Mouse (Mus musculus) forebrain, embryonic 12.5 days (tissue): ENCODE results near the gene Pip5k1b. TPM values are rescaled to one million over a fixed set of nuclear protein-coding genes. Genes with fewer than 3 reads are reported as not detected.

Experiments used
- ATAC-seq: fragments of 200-750 bp; cut with Nextera tagmentation; 2 replicates; pipeline ENCODE4 v1.8.0; 2017; ENCODE audit warnings: moderate TSS enrichment; ENCODE audit not compliant: low FRiP score
- H3K27ac ChIP-seq: fragments of 300-500 bp; sonication (generic); 2 replicates; pipeline ENCODE4 v1.5.1; 2016; ENCODE audit warnings: mild to moderate bottlenecking
- H3K27me3 ChIP-seq: fragments of 300-500 bp; sonication (generic); 2 replicates; pipeline ENCODE4 v1.6.1; 2016; ENCODE audit warnings: mild to moderate bottlenecking
- H3K36me3 ChIP-seq: fragments of 300-500 bp; sonication (generic); replicated peaks from 2 replicates; pipeline ENCODE4 v1.6.1; 2016; ENCODE audit warnings: mild to moderate bottlenecking
- H3K4me1 ChIP-seq: fragments of 300-500 bp; sonication (generic); 2 replicates; pipeline ENCODE4 v1.6.1; 2016
- H3K4me2 ChIP-seq: fragments of 300-500 bp; sonication (generic); 2 replicates; pipeline ENCODE4 v1.6.1; 2016; ENCODE audit warnings: mild to moderate bottlenecking, moderate library complexity
- H3K4me3 ChIP-seq: fragments of 300-500 bp; sonication (generic); replicated peaks from 2 replicates; pipeline ENCODE4 v1.5.1; 2016; ENCODE audit warnings: mild to moderate bottlenecking
- H3K9ac ChIP-seq: fragments of 300-500 bp; sonication (generic); 2 replicates; pipeline ENCODE4 v1.6.1; 2016; ENCODE audit warnings: mild to moderate bottlenecking
- H3K9me3 ChIP-seq: fragments of 300-500 bp; sonication (generic); 2 replicates; pipeline ENCODE4 v1.6.1; 2016
- WGBS: fragments of 180-500 bp; shearing (Covaris S2); methylation state at CpG from one replicate; pipeline ENCODE4 v1.1.7; 2016; 5-methylcytosine and 5-hydroxymethylcytosine counted together
- polyA plus RNA-seq: library from polyadenylated mRNA; unstranded; fragments of >200 nt; fragmentation: Nextera tagmentation; extraction: Ambion mirVana; gene quantifications from 2 replicates; pipeline ENCODE4 v1.2.1, GENCODE M21; 2016

Pip5k1b gene
- polyA plus RNA-seq, 1 experiment from 2014 or later = 1.5 TPM

- Histone ChIP-seq H3K36me3 (no peaks in the 10 kb centered on the region), H3K9me3 (no peaks in the 10 kb centered on the region), H3K27ac (no peak overlapping the region), H3K4me2 (no peak overlapping the region), H3K4me1 (peaks cover 18% of the 10 kb centered on the region), H3K4me3 (no peak overlapping the region), H3K27me3 (no peaks in the 10 kb centered on the region), H3K9ac (no peak overlapping the region)
- 79% methylated on average over 2 of the region's 2 CpGs for WGBS
- no peak for ATAC-seq
Observed at GRCm38 (mm10) chr19:24330366-24330765, 225.3 kb downstream of the Pip5k1b start.

GRCm38 (mm10) chr19:24327921-24328320 lies 227.8 kb downstream of the Pip5k1b start:
- ATAC-seq = no peak

GRCm38 (mm10) chr19:24326969-24327368 lies 228.7 kb downstream of the Pip5k1b start:
- peak overlapping the region; percentile 50; the same call in 1 of the 2 replicates for H3K27ac ChIP-seq
- H3K27me3 ChIP-seq = no peaks in the 10 kb centered on the region; the same call in 1 of the 2 replicates
- ATAC-seq = peak; percentile 49; the same call in 1 of the 2 replicates

More at GRCm38 (mm10) chr19:24327921-24328320, 227.8 kb downstream of the Pip5k1b start:
- Histone ChIP-seq H3K4me1 (peaks cover 24% of the 10 kb centered on the region), H3K36me3 (no peaks in the 10 kb centered on the region), H3K27me3 (no peaks in the 10 kb centered on the region; the same call in 1 of the 2 replicates), H3K4me2 (no peak overlapping the region), H3K27ac (no peak overlapping the region), H3K4me3 (no peak overlapping the region), H3K9me3 (no peaks in the 10 kb centered on the region), H3K9ac (no peak overlapping the region)
- WGBS = 75% methylated on average over 2 of the region's 2 CpGs

DNA sequence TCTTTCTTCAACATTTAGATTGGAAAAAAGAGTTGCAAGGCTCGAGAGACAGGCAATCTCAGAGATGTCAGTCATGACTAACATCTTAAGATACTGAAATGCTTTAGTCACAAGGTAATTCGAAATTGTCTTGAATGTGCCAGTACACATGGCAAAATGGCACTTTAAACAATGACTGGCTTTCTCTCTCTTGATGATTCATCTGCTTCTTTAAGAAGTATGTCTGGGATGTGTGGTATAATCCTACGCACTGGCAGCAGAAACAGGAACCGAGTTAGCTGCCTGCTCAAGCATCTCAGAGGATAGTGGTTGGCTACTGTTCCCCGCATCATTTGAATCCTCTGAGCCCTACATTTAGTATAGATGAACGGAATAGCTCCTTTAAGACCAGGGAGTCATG lies 230.0 kb downstream of the Pip5k1b start:
- Histone ChIP-seq H3K27ac (no peak overlapping the region), H3K4me1 (peaks cover 23% of the 10 kb centered on the region), H3K36me3 (no peaks in the 10 kb centered on the region), H3K9me3 (no peaks in the 10 kb centered on the region), H3K9ac (no peak overlapping the region), H3K27me3 (no peaks in the 10 kb centered on the region; the same call in 1 of the 2 replicates), H3K4me3 (no peak overlapping the region), H3K4me2 (no peak overlapping the region)
- 85% methylated on average over 6 of the region's 6 CpGs for WGBS
- ATAC-seq = no peak

More at GRCm38 (mm10) chr19:24326969-24327368, 228.7 kb downstream of the Pip5k1b start:
- H3K9ac ChIP-seq = no peak overlapping the region
- H3K9me3 ChIP-seq = no peaks in the 10 kb centered on the region
- no peaks in the 10 kb centered on the region for H3K36me3 ChIP-seq
- WGBS = 17% methylated on average over 1 of the region's 1 CpGs
- H3K4me3 ChIP-seq = no peak overlapping the region
- H3K4me2 ChIP-seq = no peak overlapping the region
- peaks cover 23% of the 10 kb centered on the region for H3K4me1 ChIP-seq

DNA sequence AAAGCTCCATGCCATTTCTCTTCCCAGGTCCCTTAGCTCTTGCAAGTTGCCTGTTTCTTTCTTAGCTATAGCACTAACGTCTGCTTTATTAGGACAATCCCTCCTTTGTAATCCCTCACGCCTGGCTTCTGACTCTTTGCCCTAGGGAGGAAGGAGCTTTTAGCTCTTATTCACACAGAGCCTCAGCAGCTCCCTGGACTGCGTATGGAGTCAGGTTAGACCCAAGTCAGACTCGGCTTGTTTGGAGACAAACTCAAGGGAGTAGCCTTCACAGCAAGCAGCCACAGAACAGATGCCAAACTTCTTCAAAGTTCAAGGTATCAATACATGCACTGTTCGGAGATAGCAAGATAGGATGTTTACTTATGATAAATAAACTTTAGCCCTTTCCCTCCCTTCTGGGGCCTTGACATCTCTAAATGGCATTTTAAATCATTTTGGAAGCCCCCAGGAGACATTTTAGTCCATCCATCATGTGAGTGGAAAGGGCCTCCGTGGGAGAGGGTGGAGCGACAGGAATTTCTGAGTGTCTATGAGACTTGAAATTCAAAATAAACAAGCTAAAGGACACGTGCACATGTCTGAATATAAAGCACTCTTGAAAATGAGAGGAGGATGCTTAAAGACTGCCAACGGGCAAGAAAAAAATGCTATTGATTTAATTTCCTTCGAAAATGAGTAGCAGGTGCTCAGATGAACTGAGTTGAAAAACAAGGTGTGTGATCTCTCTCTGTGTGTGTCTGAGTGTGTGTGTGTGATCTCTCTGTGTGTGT lies 231.6 kb downstream of the Pip5k1b start:
- 37% methylated on average over 10 of the region's 10 CpGs for WGBS
- Histone ChIP-seq H3K4me3 (no peak overlapping the region), H3K27me3 (no peaks in the 10 kb centered on the region; the same call in 1 of the 2 replicates), H3K9me3 (no peaks in the 10 kb centered on the region), H3K27ac (no peak overlapping the region), H3K4me1 (peaks cover 23% of the 10 kb centered on the region), H3K4me2 (no peak overlapping the region), H3K36me3 (no peaks in the 10 kb centered on the region), H3K9ac (no peak overlapping the region)
- ATAC-seq = no peak

- H3K4me3 ChIP-seq = no peak overlapping the region
- 91% methylated on average over 8 of the region's 8 CpGs for WGBS
- H3K4me2 ChIP-seq = no peak overlapping the region
- H3K4me1 ChIP-seq = peaks cover 29% of the 10 kb centered on the region
- ATAC-seq = no peak
- no peaks in the 10 kb centered on the region for H3K9me3 ChIP-seq
- no peaks in the 10 kb centered on the region; the same call in 1 of the 2 replicates for H3K27me3 ChIP-seq
- H3K27ac ChIP-seq = no peak overlapping the region
- no peak overlapping the region for H3K9ac ChIP-seq
- no peaks in the 10 kb centered on the region for H3K36me3 ChIP-seq
Observed at GRCm38 (mm10) chr19:24321900-24322311, 233.8 kb downstream of the Pip5k1b start.

- WGBS = 89% methylated on average over 6 of the region's 6 CpGs
Observed at GRCm38 (mm10) chr19:24321211-24321899, 234.3 kb downstream of the Pip5k1b start.

GRCm38 (mm10) chr19:24318172-24318571 lies 237.5 kb downstream of the Pip5k1b start:
- ATAC-seq = no peak
- H3K9ac ChIP-seq = no peak overlapping the region
- H3K36me3 ChIP-seq = no peaks in the 10 kb centered on the region
- H3K9me3 ChIP-seq = no peaks in the 10 kb centered on the region
- peak overlapping the region; percentile 56; the same call in 1 of the 2 replicates for H3K27ac ChIP-seq
- H3K4me3 ChIP-seq = no peak overlapping the region
- H3K27me3 ChIP-seq = 0 out of 2 replicates have a peak, but pooled peaks cover 3% of the 10 kb centered on the region
- peaks cover 32% of the 10 kb centered on the region for H3K4me1 ChIP-seq
- 73% methylated on average over 10 of the region's 10 CpGs for WGBS
- no peak overlapping the region for H3K4me2 ChIP-seq

More at GRCm38 (mm10) chr19:24321211-24321899, 234.3 kb downstream of the Pip5k1b start:
- Histone ChIP-seq H3K4me2 (no peak overlapping the region), H3K27me3 (no peaks in the 10 kb centered on the region; the same call in 1 of the 2 replicates), H3K27ac (no peak overlapping the region), H3K9ac (no peak overlapping the region), H3K9me3 (no peaks in the 10 kb centered on the region), H3K4me3 (no peak overlapping the region), H3K36me3 (no peaks in the 10 kb centered on the region), H3K4me1 (peaks cover 29% of the 10 kb centered on the region)
- ATAC-seq = no peak

DNA sequence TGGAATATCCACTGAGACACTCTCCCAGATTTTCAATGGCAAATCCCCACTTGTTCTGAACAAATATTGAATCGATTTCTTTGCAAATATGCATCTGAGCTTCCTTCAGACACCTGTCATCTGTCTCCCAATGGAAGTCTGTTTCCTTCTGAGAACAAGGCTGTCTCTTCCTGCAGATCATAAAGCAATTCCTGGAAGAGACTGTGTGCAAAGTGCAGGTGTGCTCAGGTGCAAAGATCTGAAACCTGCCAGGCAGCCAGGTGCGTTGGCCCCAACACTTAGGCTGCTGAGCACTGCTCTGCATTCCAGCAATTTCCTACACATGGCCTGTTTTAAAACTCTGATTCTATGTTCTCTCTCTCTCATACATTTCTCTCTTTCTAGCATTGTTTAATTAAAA lies 237.9 kb downstream of the Pip5k1b start:
- Histone ChIP-seq H3K4me2 (no peak overlapping the region), H3K4me3 (no peak overlapping the region), H3K27me3 (0 out of 2 replicates have a peak, but pooled peaks cover 3% of the 10 kb centered on the region), H3K36me3 (no peaks in the 10 kb centered on the region), H3K9ac (no peak overlapping the region), H3K27ac (peak overlapping the region; percentile 56), H3K9me3 (no peaks in the 10 kb centered on the region), H3K4me1 (peaks cover 36% of the 10 kb centered on the region)
- no peak for ATAC-seq
- 91% methylated on average over 2 of the region's 2 CpGs for WGBS

DNA sequence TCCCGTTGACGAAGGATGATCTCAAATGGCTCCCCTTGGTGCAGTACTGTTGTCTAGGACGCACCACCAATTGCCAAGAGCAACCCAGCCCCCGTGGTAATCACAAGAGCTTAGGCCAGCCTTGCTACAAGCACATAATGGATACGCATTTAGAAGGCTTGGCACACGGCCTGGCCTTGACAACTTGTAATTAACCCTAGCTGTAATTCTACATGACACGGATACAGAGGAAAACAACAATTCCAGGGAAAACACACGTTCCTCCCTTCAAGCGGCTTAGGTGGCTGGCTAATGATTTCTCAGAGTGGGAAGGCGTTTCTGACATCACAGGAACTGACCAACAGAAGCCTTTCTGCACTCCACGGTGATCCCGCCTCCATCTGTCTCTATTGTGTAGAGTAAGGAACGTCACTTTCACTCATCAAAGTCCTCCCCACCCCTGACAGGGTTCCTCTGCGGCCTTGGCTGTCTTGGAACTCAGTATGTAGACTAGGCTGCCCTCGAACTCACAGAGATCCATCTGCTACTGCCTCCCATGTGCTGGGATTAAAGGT lies 238.6 kb downstream of the Pip5k1b start:
- H3K36me3 ChIP-seq = no peaks in the 10 kb centered on the region
- H3K27ac ChIP-seq = peak overlapping the region; percentile 53; the same call in 1 of the 2 replicates
- H3K4me2 ChIP-seq = no peak overlapping the region
- 0 out of 2 replicates have a peak, but pooled peaks cover 3% of the 10 kb centered on the region for H3K27me3 ChIP-seq
- H3K9ac ChIP-seq = no peak overlapping the region
- WGBS = 27% methylated on average over 15 of the region's 15 CpGs
- H3K4me3 ChIP-seq = no peak overlapping the region
- peaks cover 40% of the 10 kb centered on the region for H3K4me1 ChIP-seq
- no peaks in the 10 kb centered on the region for H3K9me3 ChIP-seq
- peak; percentile 83 for ATAC-seq

- peaks cover 44% of the 10 kb centered on the region for H3K4me1 ChIP-seq
- no peak overlapping the region for H3K4me3 ChIP-seq
- H3K27ac ChIP-seq = 0 out of 2 replicates have a peak overlapping the region, but pooled peaks have one; percentile 53
- 63% methylated on average over 9 of the region's 9 CpGs for WGBS
- H3K36me3 ChIP-seq = no peaks in the 10 kb centered on the region
- no peak overlapping the region for H3K4me2 ChIP-seq
- H3K27me3 ChIP-seq = 0 out of 2 replicates have a peak, but pooled peaks cover 3% of the 10 kb centered on the region
- H3K9me3 ChIP-seq = no peaks in the 10 kb centered on the region
- ATAC-seq = no peak
- no peak overlapping the region for H3K9ac ChIP-seq
Observed at GRCm38 (mm10) chr19:24316060-24316725, 239.5 kb downstream of the Pip5k1b start.
